Mouse (Mus musculus): ENCODE data around the gene Ginm1. TPM values are rescaled to one million over a fixed set of nuclear protein-coding genes. Genes with fewer than 3 reads are reported as not detected.

Gene Ginm1
- total RNA-seq (2021), result 100 to 1,000 TPM; 206 to 214 TPM
- long read RNA-seq, experiment 1, transcript Ginm1-204 (8 exons, 1,525 nt), result major isoform, 347 of 414 reads
- long read RNA-seq, experiment 1, transcript Ginm1-201 (8 exons, 1,557 nt), result minor isoform, 35 of 414 reads
- long read RNA-seq, experiment 1, partial matches to known transcripts, result 9 of 414 reads
- long read RNA-seq, experiment 1, other reads (novel, unspliced or antisense), result 18 of 414 reads
- long read RNA-seq, experiment 2, transcript Ginm1-201 (8 exons, 1,557 nt), result minor isoform, 12 of 202 reads
- long read RNA-seq, experiment 2, transcript Ginm1-204 (8 exons, 1,525 nt), result major isoform, 169 of 202 reads
- long read RNA-seq, experiment 2, partial matches to known transcripts, result 5 of 202 reads
- long read RNA-seq, experiment 2, other reads (novel, unspliced or antisense), result 15 of 202 reads

- peak; percentile 94 for DNase-seq
Observed at GRCm38 (mm10) chr10:7792751-7793385, at the start of gene Ginm1, which contains the start of gene Ppil4. Gene Ginm1 (minus strand): TSS chr10:7792824. Gene Ppil4 (plus strand): TSS chr10:7792891.

DNA sequence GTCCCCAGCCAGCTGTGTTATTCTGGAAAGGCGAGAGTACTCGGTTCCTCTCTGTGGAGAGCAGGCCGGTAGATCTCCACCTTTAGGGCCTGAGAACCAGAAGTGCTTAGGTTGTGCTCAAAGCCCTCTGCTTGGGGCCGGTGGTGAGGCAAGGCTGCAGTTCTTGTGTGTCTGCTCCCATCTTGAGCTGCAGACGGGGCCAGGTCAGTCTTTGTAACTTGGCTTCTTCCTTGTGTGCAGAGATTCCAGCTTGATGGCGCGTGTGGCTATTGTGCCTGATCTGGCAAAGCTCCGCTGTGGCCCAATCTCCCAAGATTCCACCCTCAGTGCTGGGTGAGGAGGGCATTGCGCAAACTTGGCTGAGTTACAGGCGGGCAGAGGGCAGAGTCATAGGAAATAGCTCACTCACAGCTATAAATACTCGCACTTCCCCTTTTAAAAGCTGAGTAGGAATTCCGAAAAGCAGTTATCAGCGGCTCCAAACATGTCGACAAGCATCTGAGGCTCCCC is 49.0 kb upstream of the Ginm1 start:
- DNase-seq, result peak; percentile 91

GRCm38 (mm10) chr10:7840785-7841184 is 48.2 kb upstream of the Ginm1 start:
- DNase-seq, result no peak

- no peak for DNase-seq
Observed at GRCm38 (mm10) chr10:7840353-7840733, 47.7 kb upstream of the Ginm1 start.

DNA sequence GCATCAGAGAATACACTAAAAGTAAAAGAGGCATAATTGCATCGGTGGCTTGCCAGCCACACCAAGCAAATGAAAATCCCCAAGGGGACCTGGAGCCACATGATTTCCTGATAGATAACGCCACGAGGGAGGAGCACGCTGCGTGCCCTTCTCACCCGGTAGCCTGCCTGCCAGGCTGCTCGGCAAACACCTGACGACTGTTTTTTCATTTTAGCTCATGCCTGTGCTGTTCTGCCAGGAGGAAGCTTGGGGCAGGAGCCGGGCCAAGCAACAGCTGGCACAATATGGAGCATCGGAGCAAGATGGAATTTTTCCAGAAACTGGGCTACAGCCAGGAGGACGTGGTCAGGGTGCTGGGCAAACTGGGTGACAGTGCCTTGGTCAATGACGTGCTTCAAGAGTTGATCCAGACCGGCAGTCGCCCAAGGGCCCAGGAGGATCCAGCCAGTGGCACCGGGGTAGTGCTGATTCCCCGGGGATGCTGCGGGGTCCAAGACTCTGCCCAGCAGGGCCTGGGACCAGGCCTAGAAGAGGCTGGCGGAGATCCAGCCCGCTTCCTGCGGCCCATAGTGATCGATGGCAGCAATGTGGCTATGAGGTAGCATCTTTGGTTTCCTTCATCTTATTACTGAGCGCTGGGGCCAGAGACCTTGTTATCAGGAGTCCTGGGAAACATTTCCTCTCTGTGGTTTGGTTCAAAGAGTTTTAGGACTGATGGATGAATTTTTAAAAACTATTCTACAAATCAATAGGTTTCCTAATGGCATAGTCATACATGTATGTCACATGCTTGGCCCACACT is 47.1 kb upstream of the Ginm1 start:
- DNase-seq, result peak; percentile 80

DNA sequence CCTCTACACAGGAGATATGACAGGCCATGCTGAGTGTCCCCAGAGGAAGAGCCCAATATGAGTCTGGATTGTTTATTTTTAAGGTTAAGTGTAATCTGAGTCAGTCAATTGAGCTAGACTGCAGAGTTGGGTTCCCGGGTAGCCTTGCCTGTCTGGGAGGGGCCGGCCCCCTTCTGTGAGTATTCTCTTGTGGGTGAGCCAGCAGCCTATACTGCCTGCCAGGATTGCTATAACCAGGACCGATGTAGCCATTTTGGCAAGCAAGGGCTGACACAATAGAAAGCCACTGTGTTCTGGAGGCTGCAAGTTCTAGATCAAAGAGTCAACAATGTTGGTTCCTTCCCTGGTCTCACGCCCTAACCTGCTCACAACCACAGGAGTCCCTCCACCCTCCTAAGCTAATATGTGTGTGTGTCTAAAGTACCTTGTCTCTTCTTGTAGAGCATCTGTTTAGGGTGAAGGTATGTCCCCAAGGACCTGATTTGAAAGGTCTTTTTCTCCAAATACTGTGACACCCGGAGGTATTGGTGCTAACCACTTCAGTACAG is 46.3 kb upstream of the Ginm1 start:
- DNase-seq, result no peak

- no peak for DNase-seq
Observed at GRCm38 (mm10) chr10:7838036-7838435, 45.4 kb upstream of the Ginm1 start.

DNA sequence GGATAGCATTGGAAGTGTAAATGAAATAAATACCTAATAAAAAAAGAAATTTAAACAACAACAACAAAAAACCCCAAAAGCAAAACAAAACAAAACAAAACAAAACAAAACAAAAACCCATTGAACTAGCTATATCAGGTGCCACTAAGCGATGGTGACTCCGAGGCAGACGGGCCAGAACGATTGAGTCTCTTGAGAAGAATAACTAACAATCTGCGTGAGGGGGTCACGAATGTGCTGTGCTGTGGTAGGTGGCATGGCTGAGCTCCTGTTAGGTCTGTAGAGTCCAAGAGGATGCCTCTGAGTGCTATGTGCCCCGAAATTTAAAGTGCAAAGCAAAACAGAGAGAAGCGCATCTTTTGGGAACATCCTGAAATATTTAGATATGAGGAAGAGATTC is 44.8 kb upstream of the Ginm1 start:
- no peak for DNase-seq

GRCm38 (mm10) chr10:7836902-7837301 is 44.3 kb upstream of the Ginm1 start:
- DNase-seq, result no peak

GRCm38 (mm10) chr10:7834671-7835225 is 42.1 kb upstream of the Ginm1 start:
- no peak for DNase-seq

DNA sequence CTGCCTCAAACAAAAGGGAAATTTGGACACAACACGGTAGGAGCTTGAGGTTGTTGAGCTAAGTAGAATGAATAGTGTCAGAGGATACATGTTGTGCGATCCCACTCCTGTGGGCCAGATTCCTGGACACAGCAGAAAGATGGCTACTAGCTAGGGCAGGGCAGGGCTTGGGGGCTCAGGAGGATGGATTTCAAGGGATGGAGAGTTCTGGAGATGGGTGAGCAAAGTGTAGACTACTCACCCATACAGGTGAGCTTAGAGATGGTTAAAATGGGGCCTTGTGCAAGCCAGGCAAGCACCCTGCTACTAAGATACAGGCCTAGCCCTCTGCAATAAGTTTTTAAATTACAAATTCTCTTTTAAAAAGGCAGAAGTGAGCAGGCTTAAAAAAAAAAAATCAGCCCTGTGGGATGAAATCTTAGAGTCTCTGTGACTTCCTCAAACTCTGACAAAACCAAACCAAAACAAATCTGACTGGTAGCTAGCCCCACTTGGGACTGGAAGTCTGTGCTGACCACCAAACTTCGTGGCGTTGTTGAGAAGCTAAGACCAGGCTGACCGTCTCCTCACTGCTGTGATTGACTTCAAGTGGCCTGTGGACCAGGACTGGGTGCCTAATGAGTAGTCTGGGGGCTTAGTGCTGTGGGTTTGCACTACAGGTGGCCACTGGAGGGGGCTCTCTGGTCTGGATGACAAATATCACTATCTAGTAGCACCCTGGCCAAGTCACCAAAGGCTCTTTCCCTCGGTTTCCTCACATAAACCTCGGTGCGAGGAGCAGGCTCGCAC is 40.9 kb upstream of the Ginm1 start:
- DNase-seq, result no peak

- peak; percentile 71 for DNase-seq
Observed at GRCm38 (mm10) chr10:7832171-7832676, 39.6 kb upstream of the Ginm1 start, which contains the start of gene Zc3h12d. Gene Zc3h12d (plus strand): TSS chr10:7832470.

- no peak for DNase-seq
Observed at GRCm38 (mm10) chr10:7826106-7826505, 33.5 kb upstream of the Ginm1 start.

DNA sequence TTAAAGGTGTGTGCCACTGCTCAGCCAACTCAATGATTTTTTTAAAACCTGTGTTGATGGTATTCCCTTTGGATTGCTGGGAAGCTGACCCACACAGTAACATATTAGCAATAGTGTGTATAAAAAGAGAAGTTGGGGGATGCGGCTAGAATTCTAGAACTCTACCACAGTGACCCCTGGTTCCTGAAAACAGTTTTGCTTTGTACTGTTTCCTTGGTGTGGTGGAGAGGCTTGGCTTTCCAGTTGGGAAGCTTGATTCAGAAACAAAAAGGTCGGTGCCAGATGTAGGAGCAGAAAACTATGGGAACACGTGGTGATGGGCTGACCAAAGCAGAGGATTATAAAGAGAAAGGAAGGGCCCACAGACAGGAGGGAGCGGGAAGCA is 32.6 kb upstream of the Ginm1 start:
- DNase-seq, result no peak

DNA sequence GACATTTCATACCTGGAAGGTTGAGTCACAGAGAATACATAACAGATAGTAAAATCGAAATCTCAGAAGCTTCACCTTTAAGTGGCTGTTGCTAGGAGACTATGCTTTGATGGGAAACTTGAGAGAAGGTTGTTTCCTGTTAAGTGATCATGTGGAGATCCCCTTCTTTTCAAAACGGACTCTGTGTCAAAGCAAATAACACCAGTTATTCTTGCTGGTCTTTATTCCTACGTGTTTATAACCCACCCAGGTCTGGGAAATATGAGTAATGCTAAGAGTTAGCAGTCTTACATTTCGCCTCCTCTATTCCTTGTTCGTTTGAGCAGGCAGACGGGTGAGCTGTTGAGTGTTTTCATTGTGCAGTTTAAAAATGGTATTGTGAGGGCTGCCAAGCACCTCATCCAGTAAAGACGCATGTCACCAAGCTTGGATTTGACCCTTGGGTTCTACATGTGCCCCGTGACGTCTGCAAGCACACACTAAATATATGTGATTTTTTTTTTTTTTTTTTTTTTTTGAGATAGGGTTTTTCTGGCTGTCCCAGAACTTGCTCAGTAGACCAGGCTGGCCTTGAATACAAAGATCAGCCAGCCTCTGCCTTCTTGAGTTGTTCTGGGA is 32.1 kb upstream of the Ginm1 start:
- DNase-seq, result no peak

GRCm38 (mm10) chr10:7821981-7822380 is 29.4 kb upstream of the Ginm1 start:
- no peak for DNase-seq

GRCm38 (mm10) chr10:7820171-7820570 is 27.5 kb upstream of the Ginm1 start:
- DNase-seq, result no peak

DNA sequence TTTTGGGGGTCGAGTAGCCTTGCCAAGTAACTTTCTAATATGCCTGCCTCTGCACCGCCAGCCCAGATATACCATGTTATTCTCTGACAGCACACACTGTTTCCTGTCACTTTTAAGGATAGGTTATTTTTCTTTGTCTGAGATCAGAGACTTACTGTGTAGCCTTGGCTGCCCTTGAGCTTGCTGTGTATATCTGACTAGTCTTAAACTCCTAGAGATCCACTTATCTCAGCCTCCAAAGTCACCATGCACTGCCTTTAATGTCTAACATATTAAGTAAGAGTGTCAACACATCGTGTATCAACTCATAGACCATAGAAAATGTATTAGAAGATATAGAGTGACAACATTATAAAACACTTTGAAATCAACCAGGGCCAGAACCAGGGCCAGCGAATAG is 27.0 kb upstream of the Ginm1 start:
- no peak for DNase-seq

DNA sequence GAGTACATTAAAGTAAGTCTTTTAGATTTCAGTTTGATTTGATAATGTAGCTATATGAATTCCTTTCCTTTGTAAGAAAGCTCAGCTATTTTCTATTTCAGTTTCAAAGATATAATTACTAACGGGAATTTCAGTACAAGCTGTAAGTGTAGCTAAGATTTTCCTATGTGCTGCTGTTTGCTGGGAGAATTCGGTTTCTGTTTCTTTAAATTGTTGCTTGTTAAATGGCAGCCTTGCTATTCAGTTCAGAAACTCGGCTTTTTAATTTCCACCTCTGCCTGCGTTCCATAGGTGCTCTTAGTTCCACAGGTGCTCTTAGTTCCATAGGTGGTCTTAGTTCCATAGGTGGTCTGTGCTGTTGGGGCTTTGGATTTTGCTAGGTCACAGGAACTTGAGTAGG is 26.5 kb upstream of the Ginm1 start:
- no peak for DNase-seq

GRCm38 (mm10) chr10:7818676-7819075 is 26.1 kb upstream of the Ginm1 start:
- no peak for DNase-seq

GRCm38 (mm10) chr10:7816476-7816875 is 23.9 kb upstream of the Ginm1 start:
- no peak for DNase-seq

All from adrenal gland, postnatal 10 days (tissue).